Mouse (Mus musculus) inflammation-experienced regulatory T-cells, adult 16 weeks (primary cell): ENCODE results near the gene Fgfbp1. TPM values are rescaled to one million over a fixed set of nuclear protein-coding genes. Genes with fewer than 3 reads are reported as not detected.

Experiments
- polyA plus RNA-seq: library from polyadenylated mRNA; unstranded; fragments of 100-300 nt; shearing (Covaris generic); gene quantifications from one replicate; pipeline ENCODE4 v1.2.1, GENCODE M21; 2017

Gene Fgfbp1
- polyA plus RNA-seq, result 0.16 TPM

GRCm38 (mm10) chr5:43981620-43982019 is at the start of gene Fgfbp1:
Fgfbp1 (minus strand) TSS chr5:43981779.

Other genes starting within 250 kb of the Fgfbp1 start
- gene Bst1, start 162.9 kb downstream of the Fgfbp1 start, polyA plus RNA-seq, result not detected
- gene Fbxl5, start 160.1 kb downstream of the Fgfbp1 start, polyA plus RNA-seq, result 91.7 TPM
- 48.1 TPM for gene Cd38, start 113.2 kb downstream of the Fgfbp1 start, polyA plus RNA-seq
- not detected for gene Gm7879, start 68.6 kb downstream of the Fgfbp1 start, polyA plus RNA-seq
- gene Prom1, start 120.3 kb upstream of the Fgfbp1 start, polyA plus RNA-seq, result 0.56 TPM
- gene Tapt1, start 244.8 kb upstream of the Fgfbp1 start, polyA plus RNA-seq, result 10.3 TPM